Mouse (Mus musculus) forebrain, embryonic 13.5 days (tissue): ENCODE measurements around the gene Poldip3. TPM values are rescaled to one million over a fixed set of nuclear protein-coding genes. Genes with fewer than 3 reads are reported as not detected.

Experiments
- ATAC-seq: fragments of 200-750 bp; cut with Nextera tagmentation; 2 replicates; pipeline ENCODE4 v1.8.0; 2017
- H3K27ac ChIP-seq: fragments of 300-500 bp; sonication (generic); 2 replicates; pipeline ENCODE4 v1.5.1; 2015; ENCODE audit warnings: inconsistent platforms, mild to moderate bottlenecking, moderate library complexity
- H3K27me3 ChIP-seq: fragments of 300-500 bp; sonication (generic); 2 replicates; pipeline ENCODE4 v1.6.1; 2015; ENCODE audit warnings: mild to moderate bottlenecking, inconsistent platforms
- H3K36me3 ChIP-seq: fragments of 300-500 bp; sonication (generic); 2 replicates; pipeline ENCODE4 v1.6.1; 2015; ENCODE audit warnings: mild to moderate bottlenecking, inconsistent platforms; ENCODE audit not compliant: poor library complexity, severe bottlenecking
- H3K4me1 ChIP-seq: fragments of 300-500 bp; sonication (generic); 2 replicates; pipeline ENCODE4 v1.6.1; 2015; ENCODE audit warnings: inconsistent platforms
- H3K4me2 ChIP-seq: fragments of 300-500 bp; sonication (generic); 2 replicates; pipeline ENCODE4 v1.6.1; 2015; ENCODE audit warnings: inconsistent platforms, mild to moderate bottlenecking, moderate library complexity
- H3K4me3 ChIP-seq: fragments of 300-500 bp; sonication (generic); 2 replicates; pipeline ENCODE4 v1.5.1; 2015; ENCODE audit warnings: mild to moderate bottlenecking, inconsistent platforms
- H3K9ac ChIP-seq: fragments of 300-500 bp; sonication (generic); 2 replicates; pipeline ENCODE4 v1.6.1; 2015; ENCODE audit warnings: mild to moderate bottlenecking, inconsistent platforms
- H3K9me3 ChIP-seq: fragments of 300-500 bp; sonication (generic); replicated peaks from 2 replicates; pipeline ENCODE4 v1.6.1; 2016; ENCODE audit warnings: inconsistent platforms
- WGBS: fragments of 180-500 bp; shearing (Covaris S2); methylation state at CpG from one replicate; pipeline ENCODE4 v1.1.7; 2015; 5-methylcytosine and 5-hydroxymethylcytosine counted together
- polyA plus RNA-seq: library from polyadenylated mRNA; unstranded; fragments of >200 nt; fragmentation: Nextera tagmentation; extraction: Ambion mirVana; gene quantifications from 2 replicates; pipeline ENCODE4 v1.2.1, GENCODE M21; 2015

The Poldip3 gene
- polyA plus RNA-seq, 1 experiment from 2014 or later, result 155 TPM

DNA sequence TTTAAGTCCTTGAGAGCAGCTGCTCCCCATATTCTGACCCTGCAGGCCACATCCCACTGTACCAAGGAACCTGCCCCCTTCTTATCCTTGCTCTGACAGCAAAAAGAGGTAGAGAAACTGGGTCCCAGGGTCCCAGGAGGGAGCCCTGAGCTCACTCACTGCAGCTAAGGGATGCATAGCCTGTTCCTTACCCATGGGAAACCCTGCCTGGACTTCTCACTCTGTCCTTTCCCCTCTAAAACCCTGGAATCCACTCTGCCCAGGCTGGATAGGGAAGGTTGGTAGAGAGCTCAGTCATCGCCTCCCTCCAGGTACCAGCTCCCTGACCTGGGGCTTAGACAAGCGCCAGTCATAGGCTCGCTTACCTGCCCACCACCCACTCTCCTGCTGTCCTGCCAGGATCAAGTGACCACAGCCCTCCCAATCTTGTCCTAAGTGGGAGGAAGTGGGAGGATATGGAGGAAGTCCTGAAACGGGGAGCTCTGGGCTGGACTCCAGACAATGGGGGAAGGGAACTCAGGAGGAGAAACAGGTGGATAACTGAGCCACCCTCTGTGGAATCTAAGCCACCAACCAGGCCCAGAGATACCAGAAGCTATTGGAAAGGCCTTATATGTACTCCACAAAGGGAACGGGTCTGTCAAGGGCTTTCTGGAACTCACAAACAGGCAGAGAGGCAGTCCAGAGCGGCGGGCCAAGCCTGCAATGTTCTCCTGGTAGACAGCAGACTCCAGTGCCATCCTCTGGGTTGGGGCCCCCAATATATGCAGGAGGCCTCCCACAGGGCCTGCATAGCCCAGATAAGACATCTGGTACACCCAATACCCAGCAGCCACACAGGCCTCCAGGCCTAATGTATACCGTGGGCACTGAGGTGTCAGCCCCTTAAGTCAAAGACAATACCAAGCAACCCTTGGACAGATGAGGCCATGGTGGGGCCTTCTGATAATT is 20.9 kb upstream of the Poldip3 start:
- ATAC-seq, result no peak
- Histone ChIP-seq H3K9me3 (no peaks in the 10 kb centered on the region), H3K4me3 (no peak overlapping the region), H3K9ac (no peak overlapping the region), H3K27me3 (no peaks in the 10 kb centered on the region), H3K27ac (no peak overlapping the region), H3K36me3 (peaks cover 5% of the 10 kb centered on the region), H3K4me2 (no peak overlapping the region), H3K4me1 (peaks cover 27% of the 10 kb centered on the region)
- 88% methylated on average over 8 of the region's 8 CpGs for WGBS

GRCm38 (mm10) chr15:83168875-83169771 is 19.9 kb upstream of the Poldip3 start:
- Histone ChIP-seq H3K36me3 (peaks cover 8% of the 10 kb centered on the region), H3K27me3 (no peaks in the 10 kb centered on the region), H3K9me3 (no peaks in the 10 kb centered on the region), H3K27ac (no peak overlapping the region), H3K4me1 (peaks cover 27% of the 10 kb centered on the region), H3K4me2 (no peak overlapping the region), H3K9ac (no peak overlapping the region), H3K4me3 (no peak overlapping the region)
- 80% methylated on average over 7 of the region's 7 CpGs for WGBS
- ATAC-seq, result no peak

DNA sequence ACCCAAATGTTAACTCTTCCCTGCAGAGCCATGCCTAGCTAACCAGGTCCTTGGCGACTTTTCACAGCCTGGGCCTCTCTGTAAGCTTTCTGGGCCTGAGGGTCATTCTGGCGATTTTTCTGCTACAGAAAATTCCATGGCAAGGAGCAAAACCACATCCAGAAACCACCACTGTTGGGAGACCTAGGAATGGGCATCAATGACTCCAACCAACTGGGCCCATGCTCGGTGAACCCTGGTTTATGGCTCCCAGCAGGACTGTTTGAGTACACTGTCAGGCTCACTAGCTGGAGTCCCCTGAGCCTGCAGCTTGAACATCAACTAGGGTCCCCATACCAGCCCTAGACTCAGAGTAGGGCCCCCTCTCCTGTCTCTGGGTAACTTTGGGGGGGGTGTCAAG is 19.1 kb upstream of the Poldip3 start:
- 88% methylated on average over 3 of the region's 3 CpGs for WGBS
- Histone ChIP-seq H3K4me1 (peaks cover 27% of the 10 kb centered on the region), H3K9ac (no peak overlapping the region), H3K9me3 (no peaks in the 10 kb centered on the region), H3K27me3 (no peaks in the 10 kb centered on the region), H3K4me3 (no peak overlapping the region), H3K36me3 (peaks cover 8% of the 10 kb centered on the region), H3K4me2 (no peak overlapping the region), H3K27ac (no peak overlapping the region)
- ATAC-seq, result no peak

- no peak for ATAC-seq
Observed at GRCm38 (mm10) chr15:83167550-83168065, 18.4 kb upstream of the Poldip3 start.

DNA sequence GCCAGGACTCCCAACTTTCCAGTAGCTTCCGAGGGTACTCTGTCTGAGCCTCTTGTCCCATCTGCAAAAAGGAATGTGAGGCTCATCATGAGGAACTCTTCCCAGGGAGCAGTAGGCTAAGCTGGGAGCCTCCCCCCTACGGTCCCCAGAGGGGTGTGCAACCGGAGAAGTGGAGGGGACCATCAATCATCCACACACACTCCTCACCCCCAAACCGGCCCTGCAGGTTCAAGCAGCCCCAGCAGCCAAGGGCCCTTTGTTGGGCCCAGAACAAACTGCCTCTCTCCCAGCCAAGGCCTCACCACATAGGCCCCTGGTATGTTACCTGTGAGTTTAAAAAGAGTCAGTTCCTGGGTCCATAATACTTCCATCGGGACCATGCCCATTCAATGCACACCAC is 17.9 kb upstream of the Poldip3 start:
- Histone ChIP-seq H3K9ac (no peak overlapping the region), H3K36me3 (peaks cover 14% of the 10 kb centered on the region), H3K27me3 (no peaks in the 10 kb centered on the region), H3K9me3 (no peaks in the 10 kb centered on the region), H3K4me2 (no peak overlapping the region), H3K4me3 (no peak overlapping the region), H3K4me1 (peaks cover 19% of the 10 kb centered on the region), H3K27ac (no peak overlapping the region)
- no peak for ATAC-seq
- 83% methylated on average over 5 of the region's 5 CpGs for WGBS

More at GRCm38 (mm10) chr15:83167550-83168065, 18.4 kb upstream of the Poldip3 start:
- no peaks in the 10 kb centered on the region for H3K9me3 ChIP-seq
- H3K36me3 ChIP-seq, result peaks cover 11% of the 10 kb centered on the region
- no peak overlapping the region for H3K27ac ChIP-seq
- no peaks in the 10 kb centered on the region for H3K27me3 ChIP-seq
- WGBS, result 92% methylated on average over 8 of the region's 8 CpGs
- peaks cover 20% of the 10 kb centered on the region for H3K4me1 ChIP-seq
- no peak overlapping the region for H3K4me2 ChIP-seq
- H3K9ac ChIP-seq, result no peak overlapping the region
- H3K4me3 ChIP-seq, result no peak overlapping the region

DNA sequence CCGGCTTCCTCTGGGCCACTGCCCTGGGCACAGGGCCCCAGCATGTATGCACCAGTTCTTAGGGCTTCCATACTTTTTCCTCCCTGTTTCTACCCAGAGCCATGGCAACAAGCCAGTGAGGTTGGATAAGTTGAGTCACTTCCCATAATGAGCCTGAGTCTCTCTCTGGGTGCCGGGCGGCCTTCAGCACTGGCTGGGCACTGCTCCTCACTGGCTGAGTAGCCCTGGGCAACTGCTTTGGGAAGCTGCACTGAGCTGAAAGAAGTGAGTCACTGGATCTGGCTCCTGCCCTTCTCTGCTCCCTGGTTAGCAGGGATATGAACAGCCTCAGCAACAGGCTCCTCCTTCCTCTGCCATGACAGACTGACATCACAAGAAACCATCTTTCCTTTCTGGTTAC is 17.5 kb upstream of the Poldip3 start:
- Histone ChIP-seq H3K4me2 (no peak overlapping the region), H3K9me3 (no peaks in the 10 kb centered on the region), H3K36me3 (peaks cover 19% of the 10 kb centered on the region), H3K9ac (no peak overlapping the region), H3K4me1 (peaks cover 18% of the 10 kb centered on the region), H3K27me3 (no peaks in the 10 kb centered on the region), H3K27ac (no peak overlapping the region), H3K4me3 (no peak overlapping the region)
- no peak for ATAC-seq
- 88% methylated on average over 3 of the region's 3 CpGs for WGBS

DNA sequence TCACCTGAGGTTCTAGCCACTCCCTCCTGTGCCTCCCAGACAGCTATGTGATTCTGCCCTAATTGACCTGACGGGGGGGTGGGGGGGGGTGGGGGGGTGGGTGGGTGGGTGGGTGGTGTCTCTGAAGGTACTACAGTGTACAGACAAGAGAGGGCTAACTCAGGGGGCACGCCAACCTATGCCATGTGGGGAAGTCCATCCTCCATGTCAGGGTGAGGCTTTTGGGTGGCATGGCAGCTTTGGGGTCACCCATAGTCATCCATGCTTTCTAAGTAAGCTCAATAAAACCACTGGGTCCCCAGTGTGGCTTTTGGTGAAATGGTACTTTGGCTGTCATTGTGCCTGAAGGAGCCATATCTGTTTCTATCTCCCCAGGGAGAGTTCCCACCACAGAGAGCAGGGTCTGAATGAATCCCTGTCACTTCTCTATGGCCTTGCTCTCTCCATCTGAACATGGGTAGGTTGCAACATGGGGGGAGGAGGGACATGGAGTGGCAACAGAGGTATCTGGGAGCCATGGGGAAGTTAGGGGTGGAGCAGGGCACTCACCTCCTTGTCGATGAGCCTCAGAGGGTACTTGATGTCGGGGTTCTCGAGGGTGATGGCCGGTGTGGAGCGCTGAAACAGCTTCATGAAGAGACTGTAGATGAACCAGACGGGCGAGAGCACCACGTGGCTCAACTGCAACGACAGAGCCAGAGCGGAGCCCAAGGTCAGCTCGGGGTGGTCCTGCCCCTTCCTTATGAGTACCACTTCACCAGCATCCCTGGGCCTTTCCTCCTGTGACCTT is 16.5 kb upstream of the Poldip3 start:
- Histone ChIP-seq H3K4me3 (no peak overlapping the region), H3K27ac (no peak overlapping the region), H3K4me2 (no peak overlapping the region), H3K27me3 (no peaks in the 10 kb centered on the region), H3K9me3 (no peaks in the 10 kb centered on the region), H3K36me3 (peaks cover 26% of the 10 kb centered on the region), H3K9ac (no peak overlapping the region), H3K4me1 (peaks cover 9% of the 10 kb centered on the region)
- WGBS, result 96% methylated on average over 13 of the region's 13 CpGs
- no peak for ATAC-seq

DNA sequence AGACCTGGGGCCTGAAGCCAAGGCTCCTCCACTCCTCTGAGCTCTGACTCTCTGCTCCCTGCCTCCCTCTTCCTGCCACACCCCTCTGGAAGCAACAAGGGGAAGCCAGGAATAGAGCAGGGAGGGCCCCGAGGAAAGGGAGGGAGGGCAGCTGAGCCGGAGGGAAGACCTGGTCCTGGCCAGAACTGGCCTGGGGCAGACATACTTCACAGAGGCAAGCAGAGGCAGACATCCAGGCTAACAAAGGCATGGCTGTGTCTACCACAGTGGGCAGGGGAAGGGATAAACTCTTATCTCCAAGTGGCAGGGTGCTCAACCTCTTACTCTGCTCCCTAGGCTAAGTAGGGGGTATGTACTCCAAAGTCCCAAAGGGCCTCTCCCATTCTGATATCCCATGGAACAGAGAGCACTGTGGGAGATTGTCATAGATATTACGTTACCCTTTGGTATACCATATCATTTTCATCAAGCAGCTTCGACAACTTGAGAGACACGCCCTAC is 15.8 kb upstream of the Poldip3 start:
- Histone ChIP-seq H3K27me3 (no peaks in the 10 kb centered on the region), H3K9me3 (no peaks in the 10 kb centered on the region), H3K4me1 (peaks cover 3% of the 10 kb centered on the region; the same call in 1 of the 2 replicates), H3K27ac (no peak overlapping the region), H3K4me3 (no peak overlapping the region), H3K9ac (no peak overlapping the region), H3K4me2 (no peak overlapping the region), H3K36me3 (peaks cover 33% of the 10 kb centered on the region)
- no peak for ATAC-seq
- 97% methylated on average over 4 of the region's 5 CpGs for WGBS

- no peaks in the 10 kb centered on the region for H3K4me1 ChIP-seq
- H3K27me3 ChIP-seq, result no peaks in the 10 kb centered on the region
- H3K27ac ChIP-seq, result no peak overlapping the region
- no peak for ATAC-seq
- no peaks in the 10 kb centered on the region for H3K9me3 ChIP-seq
- no peak overlapping the region for H3K9ac ChIP-seq
- WGBS, result 90% methylated on average over 11 of the region's 11 CpGs
- peaks cover 54% of the 10 kb centered on the region for H3K36me3 ChIP-seq
- H3K4me3 ChIP-seq, result no peak overlapping the region
- no peak overlapping the region for H3K4me2 ChIP-seq
Observed at GRCm38 (mm10) chr15:83162818-83163485, 13.8 kb upstream of the Poldip3 start.

GRCm38 (mm10) chr15:83162001-83162400 is 12.8 kb upstream of the Poldip3 start:
- WGBS, result 93% methylated on average over 4 of the region's 4 CpGs
- no peak overlapping the region for H3K9ac ChIP-seq

More at GRCm38 (mm10) chr15:83162001-83162400, 12.8 kb upstream of the Poldip3 start:
- no peaks in the 10 kb centered on the region for H3K9me3 ChIP-seq
- ATAC-seq, result no peak
- H3K27me3 ChIP-seq, result no peaks in the 10 kb centered on the region
- peaks cover 60% of the 10 kb centered on the region for H3K36me3 ChIP-seq
- H3K4me1 ChIP-seq, result no peaks in the 10 kb centered on the region
- H3K27ac ChIP-seq, result no peak overlapping the region
- no peak overlapping the region for H3K4me3 ChIP-seq
- no peak overlapping the region for H3K4me2 ChIP-seq
